Mouse (Mus musculus): ENCODE data around the gene Astn2.

Gene Astn2

DNA sequence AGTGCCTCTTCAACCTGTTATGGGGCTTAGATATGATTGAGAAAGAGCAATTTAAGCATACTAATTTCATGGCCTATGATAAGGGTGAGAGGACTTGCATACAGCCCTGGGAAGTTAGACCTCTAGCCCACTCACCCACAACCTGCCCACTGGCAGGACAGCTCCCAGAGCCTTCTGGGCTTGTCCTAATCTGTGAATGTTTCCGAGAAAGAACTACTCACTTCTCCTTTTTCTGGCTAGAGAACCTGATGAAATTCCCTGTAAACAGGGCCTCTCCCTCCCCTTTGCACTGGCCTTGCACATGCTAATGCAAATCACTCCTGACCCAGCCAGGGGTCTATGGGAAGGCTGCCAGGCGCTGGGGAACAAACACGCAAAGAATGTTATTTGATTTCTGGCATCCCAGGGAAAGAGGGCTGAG is 983.9 kb downstream of the Astn2 start:
- no peak for TF ChIP-seq GATA4 (IDR thresholded peaks at IDR 0.05; ENCODE audit: insufficient replicate concordance, low read length)

DNA sequence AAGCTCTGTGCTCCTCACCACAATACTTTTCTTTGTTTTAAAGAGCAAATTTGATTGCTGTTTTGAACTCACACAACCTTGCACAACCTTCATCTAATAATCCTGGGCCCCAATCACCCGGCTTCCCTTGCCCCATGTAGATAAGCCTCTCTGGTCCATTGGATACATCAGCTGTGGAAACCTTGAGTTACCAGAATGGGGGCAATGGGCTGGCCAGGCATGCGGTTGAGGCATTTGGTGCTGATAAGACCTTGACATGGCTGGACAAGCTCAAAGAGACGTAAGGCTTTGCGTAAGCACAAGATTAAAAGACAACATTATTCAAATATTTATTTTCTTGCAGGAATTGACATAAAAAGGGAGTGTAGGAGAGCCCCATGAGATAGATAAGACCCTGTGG is 988.9 kb downstream of the Astn2 start:
- no peak for TF ChIP-seq GATA4 (IDR thresholded peaks at IDR 0.05; ENCODE audit: insufficient replicate concordance, low read length)

DNA sequence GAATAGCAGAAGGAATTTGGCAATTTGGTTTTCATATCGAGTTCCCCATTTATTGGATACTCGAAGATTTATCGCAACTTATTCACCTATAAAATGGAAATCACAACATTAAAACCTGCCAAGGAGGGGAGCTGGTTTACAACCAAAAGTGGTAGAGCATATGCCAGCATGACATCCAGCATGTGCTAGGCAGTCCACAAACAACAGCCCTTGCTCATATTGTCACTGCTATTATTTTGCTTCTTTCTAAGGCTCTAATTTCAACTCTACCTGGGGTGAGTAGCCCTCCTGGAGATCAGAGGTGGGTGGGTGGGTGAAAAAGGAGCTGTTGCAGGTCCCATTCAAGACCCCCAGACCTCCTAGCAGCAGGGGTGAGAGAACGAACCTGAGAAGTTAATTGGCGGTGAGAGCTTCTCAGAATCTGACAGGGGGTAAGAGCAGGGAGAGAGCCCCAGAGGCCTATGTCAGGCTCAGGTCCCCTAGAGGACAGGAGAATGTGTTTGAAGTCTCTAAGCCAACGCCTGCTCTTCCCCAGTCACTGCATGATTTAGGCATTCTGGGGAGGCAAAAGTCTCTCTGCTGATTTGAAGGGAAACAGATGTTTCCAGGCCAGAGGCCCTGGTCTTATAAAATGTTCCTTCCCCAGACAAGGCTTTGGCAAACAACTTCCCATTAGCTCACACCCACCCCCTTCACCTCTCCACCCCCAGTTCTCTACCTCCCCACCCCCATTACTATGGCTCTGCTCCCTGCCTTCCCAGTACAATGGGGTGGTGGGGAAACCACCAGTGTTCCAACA is 1001.4 kb downstream of the Astn2 start:
- TF ChIP-seq GATA4 (IDR thresholded peaks at IDR 0.05; ENCODE audit: insufficient replicate concordance, low read length), result no peak

DNA sequence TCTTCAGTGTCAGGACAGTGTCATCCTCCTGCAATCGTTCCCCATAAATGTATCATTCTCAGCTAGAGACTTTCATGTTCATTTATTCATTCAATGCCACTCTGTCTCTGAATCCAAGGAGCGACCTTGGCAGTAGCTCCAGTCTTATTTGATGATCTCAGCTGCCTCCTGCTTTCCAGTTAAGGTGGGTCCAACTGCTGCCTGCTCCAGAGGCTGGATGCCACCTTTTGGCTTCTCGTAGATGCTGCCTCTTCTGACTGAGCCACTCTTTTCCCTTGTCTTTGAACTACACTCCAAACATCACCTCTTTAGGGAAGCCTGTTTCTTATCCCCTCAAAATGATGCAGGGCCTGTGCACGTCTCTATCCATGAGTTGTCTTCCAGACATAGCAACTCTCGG is 1002.1 kb downstream of the Astn2 start:
- TF ChIP-seq GATA4 (IDR thresholded peaks at IDR 0.05; ENCODE audit: insufficient replicate concordance, low read length), result no peak

DNA sequence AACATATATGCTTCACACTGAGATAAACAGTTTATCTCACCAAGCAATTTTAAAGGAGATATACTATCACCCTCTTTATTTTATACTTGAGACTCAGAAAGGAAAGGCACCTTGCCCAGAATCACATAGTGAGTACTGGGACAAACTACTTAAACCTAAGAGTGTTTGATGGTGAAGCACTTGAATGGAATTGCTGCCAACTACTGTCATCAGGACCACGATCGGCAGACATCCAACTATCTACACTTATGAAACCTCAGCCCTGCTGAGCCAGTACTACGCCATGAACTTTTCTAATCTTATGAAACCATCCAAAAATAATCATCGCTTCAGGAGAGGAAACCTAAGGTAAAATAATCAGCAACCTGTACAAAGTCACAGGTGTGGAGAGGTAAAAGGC is 1005.0 kb downstream of the Astn2 start:
- no peak for TF ChIP-seq GATA4 (IDR thresholded peaks at IDR 0.05; ENCODE audit: insufficient replicate concordance, low read length)

DNA sequence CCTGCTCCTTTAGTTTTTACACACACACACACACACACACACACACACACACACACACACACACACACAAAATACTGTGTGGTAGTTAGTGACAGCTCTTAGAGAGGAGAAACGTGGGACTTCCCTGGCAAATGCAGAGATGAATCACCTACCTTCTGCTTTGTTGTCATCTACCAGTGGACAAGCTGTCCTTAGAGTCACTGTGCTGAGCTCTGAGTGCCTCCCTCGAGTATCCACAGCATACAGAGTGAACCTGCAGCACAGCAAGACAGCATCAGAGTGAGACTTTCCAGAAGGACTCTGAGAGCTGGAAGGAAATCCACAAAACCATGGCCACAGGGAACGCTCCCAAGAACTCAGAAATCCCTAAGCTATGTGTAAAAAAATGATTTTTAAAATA is 1007.6 kb downstream of the Astn2 start:
- TF ChIP-seq GATA4 (IDR thresholded peaks at IDR 0.05; ENCODE audit: insufficient replicate concordance, low read length), result no peak

DNA sequence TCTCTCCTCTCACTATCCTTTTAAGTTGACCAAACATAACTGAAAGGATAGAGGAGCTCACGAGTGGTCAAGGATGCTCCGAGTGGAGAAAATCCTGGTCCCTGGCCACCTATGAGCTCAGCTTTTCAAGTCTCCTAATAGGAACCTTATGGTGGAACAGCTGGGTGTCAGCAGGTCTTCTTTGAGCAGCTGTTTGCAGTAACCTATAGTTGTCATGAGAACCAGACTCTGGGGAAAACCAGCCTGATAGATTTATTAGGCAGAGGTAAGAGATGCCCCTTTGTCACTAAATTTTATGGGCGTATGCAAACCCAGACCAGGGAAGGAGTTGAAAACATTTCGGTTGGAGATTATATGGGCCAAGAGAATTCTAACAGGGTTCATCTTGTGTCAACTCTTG is 1013.4 kb downstream of the Astn2 start:
- TF ChIP-seq GATA4 (IDR thresholded peaks at IDR 0.05; ENCODE audit: insufficient replicate concordance, low read length), result no peak

DNA sequence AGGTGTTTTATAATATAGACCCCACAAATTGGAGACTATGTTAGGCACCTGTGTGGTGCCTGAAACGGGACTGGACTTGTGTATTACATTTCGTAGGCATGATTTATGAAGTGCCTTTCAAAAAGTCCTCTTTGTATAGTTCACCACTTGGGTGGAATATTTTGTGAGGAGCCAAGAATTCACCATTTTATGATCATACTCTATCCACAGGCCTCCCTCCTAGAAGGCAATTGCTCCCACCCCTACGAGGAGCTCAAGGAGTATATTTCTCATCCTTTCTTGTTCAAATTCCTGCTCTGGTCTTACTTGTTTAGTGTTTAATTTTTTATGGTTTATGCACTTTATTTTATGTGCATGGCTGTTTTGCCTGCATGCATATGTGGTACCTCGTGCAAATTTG is 1021.3 kb downstream of the Astn2 start:
- TF ChIP-seq GATA4 (IDR thresholded peaks at IDR 0.05; ENCODE audit: insufficient replicate concordance, low read length), result no peak

DNA sequence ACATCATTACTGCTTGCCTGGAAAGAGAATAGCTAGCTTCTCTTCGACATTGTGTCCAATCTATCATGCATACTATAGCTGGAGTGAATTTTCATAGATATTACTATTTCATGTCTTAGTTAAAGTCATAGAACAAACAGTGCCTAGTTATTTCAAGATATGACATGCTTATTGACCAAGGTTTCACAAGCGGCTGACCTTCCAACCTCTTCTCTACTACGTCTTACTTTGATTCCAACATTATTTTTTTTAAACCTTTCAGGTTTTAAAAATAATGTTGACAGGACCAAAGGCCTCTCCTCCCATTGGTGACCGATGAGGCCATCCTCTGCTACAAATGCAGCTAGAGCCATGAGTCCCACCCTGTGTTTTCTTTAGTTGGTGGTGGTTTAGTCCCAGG is 1025.0 kb downstream of the Astn2 start:
- TF ChIP-seq GATA4 (IDR thresholded peaks at IDR 0.05; ENCODE audit: insufficient replicate concordance, low read length), result no peak

DNA sequence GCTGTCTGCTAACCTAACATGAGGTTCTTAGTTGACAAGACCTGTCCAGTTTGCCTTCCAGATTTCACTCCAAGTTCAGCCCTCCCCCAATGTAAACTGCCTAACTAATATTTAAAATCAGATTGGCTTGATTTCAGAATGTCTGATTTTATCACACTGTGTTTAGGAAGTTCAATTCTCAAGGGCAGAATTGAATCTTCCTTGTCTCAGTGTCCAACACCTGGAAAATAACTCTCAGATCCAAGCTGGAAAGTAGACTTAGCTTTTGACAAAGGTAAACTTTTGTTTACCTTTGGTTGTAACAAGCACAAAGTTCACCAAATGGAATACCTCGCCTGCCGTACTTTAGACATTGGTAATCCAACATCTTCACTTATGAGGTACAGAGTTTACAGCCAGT is 1027.8 kb downstream of the Astn2 start:
- TF ChIP-seq GATA4 (IDR thresholded peaks at IDR 0.05; ENCODE audit: insufficient replicate concordance, low read length), result no peak; the same call in 1 of the 2 replicates

DNA sequence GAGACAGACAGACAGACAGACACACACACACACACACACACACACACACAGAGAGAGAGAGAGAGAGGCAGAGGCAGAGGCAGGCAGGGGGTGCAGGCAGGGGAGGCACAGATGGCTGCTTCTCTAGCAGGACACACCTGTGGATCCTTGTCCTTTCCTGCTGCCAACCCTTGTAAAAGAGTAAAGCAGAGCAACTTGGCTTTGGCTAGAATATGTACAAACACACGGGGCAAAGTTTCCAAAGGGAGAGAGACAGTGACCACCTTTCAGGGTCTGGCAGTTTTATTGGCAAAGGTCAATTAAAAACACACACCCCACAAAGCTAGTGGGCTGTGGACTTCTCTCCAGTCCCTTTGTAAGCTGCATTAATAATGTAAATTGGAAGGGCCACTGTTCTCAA is 1030.6 kb downstream of the Astn2 start:
- no peak for TF ChIP-seq GATA4 (IDR thresholded peaks at IDR 0.05; ENCODE audit: insufficient replicate concordance, low read length)

DNA sequence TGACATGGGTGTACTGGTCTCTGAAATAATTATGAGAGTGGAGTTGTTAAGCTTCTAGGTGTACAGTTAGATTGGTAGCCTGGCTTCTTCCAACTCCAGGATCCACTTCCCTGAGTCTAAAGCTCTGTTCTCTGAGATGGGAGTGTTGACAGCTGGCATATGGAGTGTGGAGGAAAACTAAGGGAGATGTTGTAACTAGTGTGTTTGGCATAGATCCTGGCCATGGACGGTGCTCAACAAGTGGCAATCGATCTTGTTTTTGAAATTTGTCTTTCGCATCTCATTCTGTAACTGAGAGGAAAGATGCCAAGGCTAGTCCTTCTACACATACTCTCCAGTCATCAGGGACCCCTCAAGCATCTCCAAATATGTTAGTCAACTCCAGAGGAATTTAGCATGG is 1031.7 kb downstream of the Astn2 start:
- no peak for TF ChIP-seq GATA4 (IDR thresholded peaks at IDR 0.05; ENCODE audit: insufficient replicate concordance, low read length)

DNA sequence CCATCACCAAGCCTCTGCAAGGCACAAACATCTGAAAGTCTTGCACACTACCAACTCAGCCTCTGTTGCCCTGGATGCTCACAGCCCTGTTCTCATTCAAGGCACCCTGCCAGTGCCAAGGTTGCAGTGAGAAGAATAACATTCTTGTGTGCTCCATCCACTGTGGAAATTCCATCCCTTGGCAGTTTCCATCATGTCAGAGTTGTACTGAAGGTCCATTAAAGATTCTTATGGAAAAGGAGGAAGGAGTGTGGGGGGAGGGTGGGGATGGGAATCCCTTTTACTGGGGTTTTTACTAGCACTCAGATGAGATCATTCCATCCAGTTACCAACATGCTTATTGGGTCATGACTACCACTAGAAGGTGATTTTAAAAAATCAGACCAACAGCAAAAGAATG is 1037.3 kb downstream of the Astn2 start:
- TF ChIP-seq GATA4 (IDR thresholded peaks at IDR 0.05; ENCODE audit: insufficient replicate concordance, low read length), result no peak

DNA sequence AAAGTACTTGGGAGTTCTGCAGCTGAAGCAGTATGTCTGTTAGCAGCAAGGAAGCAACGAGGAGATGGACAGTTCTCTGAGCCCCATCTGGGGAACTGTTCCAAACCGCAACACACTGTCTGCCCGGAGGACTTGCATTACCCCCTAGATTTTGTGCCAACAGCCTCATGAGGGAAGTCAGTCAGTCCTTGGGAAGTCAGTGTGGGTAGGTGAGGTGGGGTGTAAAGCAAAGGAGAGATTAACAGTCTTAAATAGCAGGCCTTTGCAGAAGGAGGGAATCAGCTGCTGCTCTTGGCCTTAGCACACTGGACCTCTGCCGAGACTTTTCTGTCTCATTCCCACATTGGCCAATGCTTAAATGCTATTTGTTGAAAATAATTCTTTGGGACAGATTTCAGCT is 1049.8 kb downstream of the Astn2 start:
- TF ChIP-seq GATA4 (IDR thresholded peaks at IDR 0.05; ENCODE audit: insufficient replicate concordance, low read length), result no peak

DNA sequence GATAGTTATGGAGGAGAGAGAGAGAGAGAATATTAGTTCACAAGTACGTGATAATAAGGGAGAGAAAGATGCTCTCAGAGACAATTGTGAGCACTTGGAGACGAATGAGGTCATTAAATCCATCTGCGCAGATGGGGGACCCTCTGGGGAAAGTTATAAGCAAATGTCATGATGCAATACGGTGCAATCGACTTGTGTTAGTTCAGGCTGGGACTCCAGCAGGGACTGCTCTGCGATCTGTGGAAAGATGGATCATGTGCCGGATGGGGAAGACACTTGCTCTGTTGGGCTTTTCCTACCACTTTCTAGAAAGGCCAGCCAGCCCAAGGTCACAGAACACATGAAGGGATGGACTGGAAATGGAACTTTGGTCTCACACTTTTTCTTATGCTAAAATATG is 1053.9 kb downstream of the Astn2 start:
- TF ChIP-seq GATA4 (IDR thresholded peaks at IDR 0.05; ENCODE audit: insufficient replicate concordance, low read length), result no peak

DNA sequence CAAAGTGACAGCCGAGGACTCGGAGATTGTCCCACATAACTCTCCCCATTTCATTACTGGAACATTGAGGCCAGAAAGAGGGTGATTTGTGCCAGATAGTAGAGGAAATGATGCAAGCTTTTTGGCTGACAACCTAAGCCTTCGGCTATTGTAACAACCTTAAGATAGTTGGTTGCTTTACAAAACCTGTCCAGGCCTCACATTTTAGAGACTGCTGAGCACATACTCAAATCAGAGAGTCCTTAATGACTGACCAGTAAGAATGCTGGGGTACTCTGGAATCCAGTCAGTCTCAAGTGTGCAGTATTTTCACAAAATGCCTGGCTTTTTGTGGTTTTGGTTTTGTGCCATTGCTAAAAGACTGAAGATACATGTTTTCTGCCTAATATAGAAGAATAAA is 1062.6 kb downstream of the Astn2 start:
- TF ChIP-seq GATA4 (IDR thresholded peaks at IDR 0.05; ENCODE audit: insufficient replicate concordance, low read length), result no peak

DNA sequence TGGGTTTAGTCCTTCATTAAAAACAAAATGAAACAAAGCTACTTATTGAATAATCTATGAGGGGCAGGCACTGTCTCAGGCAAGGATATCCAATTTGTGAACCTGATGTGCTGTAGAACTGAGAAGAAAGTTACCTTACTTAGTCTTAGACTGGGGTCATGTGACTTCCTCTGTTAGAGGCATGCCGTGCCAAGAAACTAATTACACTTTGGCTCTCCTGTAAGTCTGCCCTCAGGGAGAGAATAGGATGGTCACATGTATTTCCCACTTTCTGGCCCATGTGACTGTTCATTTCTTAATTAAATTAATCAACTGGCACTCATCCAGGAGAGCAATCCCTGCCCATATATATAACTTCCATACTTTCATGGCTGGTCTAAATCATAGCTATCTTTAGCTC is 1070.7 kb downstream of the Astn2 start:
- TF ChIP-seq GATA4 (IDR thresholded peaks at IDR 0.05; ENCODE audit: insufficient replicate concordance, low read length), result no peak
